In genomic region chr9:22875231-22875630, GRCm38 (mm10) we compare ENCODE assay signal across 14 mouse cellular contexts.
DNase-seq lines count a peak whose midpoint lies in the region; ATAC-seq lines count a peak whose summit lies in the region.
"Had no signal": no experiment of that assay in that cellular context is flagged by ENCODE, and none has a peak within 500 bp of the region (broad histone marks: within the 10 kb centered on the region; RNA-seq: fewer than 3 reads in every experiment).

No protein-coding gene starts in this region.

- no peaks in the 10 kb centered on the region for H3K4me1 ChIP-seq in embryonic facial prominence, embryonic 11.5 days (ENCODE audit: control insufficient read depth, insufficient read depth, low read length)
- no peaks in the 10 kb centered on the region for H3K4me1 ChIP-seq in embryonic facial prominence, embryonic 10.5 days
- H3K4me1 ChIP-seq in hindbrain, embryonic 14.5 days (replicated peaks; ENCODE audit: control insufficient read depth, insufficient read depth, low read length): no peaks in the 10 kb centered on the region
- H3K4me1 ChIP-seq: liver, embryonic 13.5 days had no signal

- H3K4me2 ChIP-seq in embryonic facial prominence, embryonic 11.5 days (ENCODE audit: low read depth, low read length): no peak overlapping the region
- H3K4me2 ChIP-seq in hindbrain, embryonic 14.5 days (replicated peaks): no peak overlapping the region
- H3K4me2 ChIP-seq: liver, embryonic 13.5 days had no signal

- H3K36me3 ChIP-seq in embryonic facial prominence, embryonic 11.5 days (replicated peaks; ENCODE audit: control insufficient read depth, insufficient read depth, low read depth, low read length): no peaks in the 10 kb centered on the region
- H3K36me3 ChIP-seq in embryonic facial prominence, embryonic 10.5 days (replicated peaks): no peaks in the 10 kb centered on the region
- no peaks in the 10 kb centered on the region for H3K36me3 ChIP-seq in hindbrain, embryonic 14.5 days (replicated peaks; ENCODE audit: control insufficient read depth, insufficient read depth)
- H3K36me3 ChIP-seq: G1E; liver, embryonic 13.5 days had no signal

- DNase-seq in embryonic facial prominence, embryonic 11.5 days (ENCODE audit: low spot score): peak; percentile 1
- no peak for DNase-seq in embryonic facial prominence, embryonic 10.5 days (ENCODE audit: low spot score)
- peak; percentile 35 for DNase-seq in MN1 (ENCODE audit: low spot score)
- DNase-seq in cerebellum, adult 9-11 months: peak; percentile 83
- DNase-seq in hindbrain, embryonic 14.5 days (ENCODE audit: low spot score): peak; percentile 36
- DNase-seq in right cerebral cortex, adult 2 months (ENCODE audit: low spot score in 2 of 2): no peak
- DNase-seq in lung, postnatal 14 days: no peak
- DNase-seq: heart, adult 18-20 months; heart, postnatal 36 days; layer of hippocampus, postnatal 36 days; liver, embryonic 13.5 days had no signal

- H3K9me3 ChIP-seq in embryonic facial prominence, embryonic 11.5 days (replicated peaks; ENCODE audit: control insufficient read depth, low read length): no peaks in the 10 kb centered on the region
- H3K9me3 ChIP-seq in embryonic facial prominence, embryonic 10.5 days: no peaks in the 10 kb centered on the region
- no peaks in the 10 kb centered on the region for H3K9me3 ChIP-seq in hindbrain, embryonic 14.5 days (ENCODE audit: control insufficient read depth, low read length)
- H3K9me3 ChIP-seq: G1E; liver, embryonic 13.5 days had no signal

- no peaks in the 10 kb centered on the region for H3K27me3 ChIP-seq in embryonic facial prominence, embryonic 11.5 days (ENCODE audit: control insufficient read depth, insufficient read depth, low read length)
- no peaks in the 10 kb centered on the region for H3K27me3 ChIP-seq in embryonic facial prominence, embryonic 10.5 days (replicated peaks; ENCODE audit: low read depth, poor library complexity, severe bottlenecking)
- H3K27me3 ChIP-seq in hindbrain, embryonic 14.5 days (ENCODE audit: control insufficient read depth, insufficient read depth, low read length): no peaks in the 10 kb centered on the region
- H3K27me3 ChIP-seq: liver, embryonic 13.5 days had no signal

- no peak overlapping the region for H3K27ac ChIP-seq in embryonic facial prominence, embryonic 11.5 days (replicated peaks; ENCODE audit: low read depth, low read length)
- no peak overlapping the region for H3K27ac ChIP-seq in embryonic facial prominence, embryonic 10.5 days (replicated peaks)
- no peak overlapping the region for H3K27ac ChIP-seq in hindbrain, embryonic 14.5 days
- H3K27ac ChIP-seq: liver, embryonic 13.5 days had no signal

- ATAC-seq in embryonic facial prominence, embryonic 11.5 days (replicated peaks; ENCODE audit: insufficient number of reproducible peaks, low FRiP score, low TSS enrichment, low read depth): peak; percentile 56; the same call in 1 of the 2 replicates
- ATAC-seq in hindbrain, embryonic 14.5 days (ENCODE audit: low FRiP score): peak; percentile 53; the same call in 1 of the 2 replicates
- ATAC-seq in frontal cortex, adult (ENCODE audit: low TSS enrichment): no peak
- ATAC-seq: activated CD4-positive, CD25-positive, alpha-beta regulatory T cell, adult 4 months had no signal

- whole genome bisulfite sequencing in embryonic facial prominence, embryonic 11.5 days: 87% methylated on average over 1 of the region's 1 CpGs
- 77% methylated on average over 1 of the region's 1 CpGs for WGBS in embryonic facial prominence, embryonic 10.5 days
- 61% methylated on average over 1 of the region's 1 CpGs for WGBS in hindbrain, embryonic 14.5 days

- no peak overlapping the region for H3K4me3 ChIP-seq in embryonic facial prominence, embryonic 11.5 days (ENCODE audit: low read depth, low read length)
- no peak overlapping the region for H3K4me3 ChIP-seq in embryonic facial prominence, embryonic 10.5 days
- H3K4me3 ChIP-seq in hindbrain, embryonic 14.5 days (replicated peaks; ENCODE audit: low read length): no peak overlapping the region
- H3K4me3 ChIP-seq: liver, embryonic 13.5 days had no signal

- no peak overlapping the region for H3K9ac ChIP-seq in embryonic facial prominence, embryonic 11.5 days (replicated peaks; ENCODE audit: low read length)
- no peak overlapping the region for H3K9ac ChIP-seq in hindbrain, embryonic 14.5 days
- H3K9ac ChIP-seq: liver, embryonic 13.5 days had no signal

Comparison
In these comparisons a context has a peak if more than half of its experiments do, and no peak if none do; other contexts are left out.
1. DNase-seq: peak in embryonic facial prominence, embryonic 11.5 days (single experiment), MN1 (single experiment), cerebellum, adult 9-11 months (single experiment) and hindbrain, embryonic 14.5 days (single experiment); none in embryonic facial prominence, embryonic 10.5 days (single experiment), right cerebral cortex, adult 2 months (0 of 2) and lung, postnatal 14 days (single experiment).